Mouse (Mus musculus) intestine, postnatal 0 days (tissue): Measurements from ENCODE around the gene Gstm3. TPM values are rescaled to one million over a fixed set of nuclear protein-coding genes. Genes with fewer than 3 reads are reported as not detected.
"Not testable (repeated sequence)": the region's sequence is repeated elsewhere in the genome, so short reads cannot be mapped to it uniquely, and the experiment has no call there.

Experiments used
- ATAC-seq: fragments of 200-750 bp; cut with Nextera tagmentation; 2 replicates; pipeline ENCODE4 v1.8.0; 2017; ENCODE audit warnings: mild to moderate bottlenecking, moderate TSS enrichment, moderate library complexity
- H3K27ac ChIP-seq: fragments of 300-500 bp; sonication (generic); 2 replicates; pipeline ENCODE4 v1.5.1; 2014; ENCODE audit warnings: mild to moderate bottlenecking, low read depth, low read length, moderate library complexity
- H3K27me3 ChIP-seq: fragments of 300-500 bp; sonication (generic); replicated peaks from 2 replicates; pipeline ENCODE4 v1.6.1; 2014; ENCODE audit warnings: low read length, mixed read lengths; ENCODE audit not compliant: control insufficient read depth, insufficient read depth
- H3K36me3 ChIP-seq: fragments of 300-500 bp; sonication (generic); 2 replicates; pipeline ENCODE4 v1.6.1; 2014; ENCODE audit warnings: mild to moderate bottlenecking, moderate library complexity; ENCODE audit not compliant: control insufficient read depth, insufficient read depth
- H3K4me1 ChIP-seq: fragments of 300-500 bp; sonication (generic); replicated peaks from 2 replicates; pipeline ENCODE4 v1.6.1; 2014; ENCODE audit warnings: antibody characterized with exemption, low read length, mixed read lengths; ENCODE audit not compliant: control insufficient read depth, insufficient read depth
- H3K4me2 ChIP-seq: fragments of 300-500 bp; sonication (generic); replicated peaks from 2 replicates; pipeline ENCODE4 v1.6.1; 2014; ENCODE audit warnings: low read depth, mild to moderate bottlenecking, moderate library complexity
- H3K4me3 ChIP-seq: fragments of 300-500 bp; sonication (generic); 2 replicates; pipeline ENCODE4 v1.5.1; 2014; ENCODE audit warnings: low read depth, low read length
- H3K9ac ChIP-seq: fragments of 300-500 bp; sonication (generic); 2 replicates; pipeline ENCODE4 v1.6.1; 2014; ENCODE audit warnings: mild to moderate bottlenecking, low read depth, low read length
- H3K9me3 ChIP-seq: fragments of 300-500 bp; sonication (generic); 2 replicates; pipeline ENCODE4 v1.6.1; 2016; ENCODE audit warnings: mixed run types; ENCODE audit not compliant: control insufficient read depth
- CTCF ChIP-seq: sonication (generic); IDR thresholded peaks from 2 replicates; pipeline ENCODE4 v1.5.1; 2016; ENCODE audit warnings: low read depth, mild to moderate bottlenecking, control low read depth, antibody characterized with exemption, moderate library complexity
- WGBS: fragments of 180-500 bp; shearing (Covaris S2); extraction: QIAGEN DNeasy Blood & Tissue Kit; methylation state at CpG from one replicate; pipeline ENCODE4 v1.1.7; 2014; 5-methylcytosine and 5-hydroxymethylcytosine counted together
- polyA plus RNA-seq: library from polyadenylated mRNA; unstranded; fragments of >200 nt; fragmentation: Nextera tagmentation; extraction: Ambion mirVana; gene quantifications from 2 replicates; pipeline ENCODE4 v1.2.1, GENCODE M21; 2015

Gene Gstm3
- polyA plus RNA-seq, 1 experiment from 2014 or later, result 60.7 TPM

GRCm38 (mm10) chr3:107965592-107965991 is 3.5 kb downstream of the Gstm3 start:
- Histone ChIP-seq H3K4me1 (no peaks in the 10 kb centered on the region), H3K36me3 (no peaks in the 10 kb centered on the region), H3K27me3 (no peaks in the 10 kb centered on the region), H3K9ac (no peak overlapping the region), H3K4me3 (no peak overlapping the region), H3K4me2 (no peak overlapping the region), H3K9me3 (no peaks in the 10 kb centered on the region), H3K27ac (no peak overlapping the region)
- ATAC-seq, result no peak
- no peak for TF ChIP-seq CTCF
- 35% methylated on average over 1 of the region's 1 CpGs for WGBS

DNA sequence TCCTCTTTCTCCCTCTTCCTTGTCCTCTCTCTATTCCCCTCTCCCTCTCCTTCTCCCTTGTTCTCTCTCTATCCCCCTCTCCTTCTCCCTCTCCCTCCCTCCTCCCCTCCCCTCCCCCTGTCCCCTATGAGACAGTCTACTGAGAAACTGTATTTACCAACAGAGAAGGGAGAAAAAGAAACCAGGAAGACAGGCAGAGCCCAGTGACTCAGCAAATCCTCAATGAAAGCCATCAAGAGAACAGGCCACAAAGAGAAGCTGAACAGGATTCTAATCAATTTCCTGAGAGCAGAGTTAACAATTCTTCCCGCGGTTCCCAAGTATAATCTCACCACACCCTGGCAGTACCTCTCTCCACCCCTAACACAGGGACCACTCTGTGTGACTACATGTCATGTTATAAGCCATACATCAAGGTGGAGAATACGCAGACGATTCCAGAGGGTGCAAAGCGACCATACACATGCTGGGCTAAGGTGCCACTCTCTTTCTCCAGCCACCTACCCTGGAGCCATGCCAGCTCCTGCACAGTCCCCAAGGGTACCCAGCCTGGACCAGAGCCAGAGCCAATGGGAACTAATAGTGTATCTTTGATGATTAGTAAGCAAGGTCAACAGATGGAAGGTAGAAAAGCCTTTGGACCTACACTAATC is 4.3 kb downstream of the Gstm3 start:
- H3K36me3 ChIP-seq, result no peaks in the 10 kb centered on the region
- H3K9me3 ChIP-seq, result no peaks in the 10 kb centered on the region
- no peaks in the 10 kb centered on the region for H3K4me1 ChIP-seq
- H3K27ac ChIP-seq, result peak overlapping the region; percentile 50; the same call in 1 of the 2 replicates
- no peak overlapping the region for H3K9ac ChIP-seq
- no peak overlapping the region for H3K4me3 ChIP-seq
- TF ChIP-seq CTCF, result no peak
- H3K27me3 ChIP-seq, result no peaks in the 10 kb centered on the region
- WGBS, result 35% methylated on average over 5 of the region's 5 CpGs
- peak; percentile 17 for ATAC-seq
- H3K4me2 ChIP-seq, result peak overlapping the region; percentile 28

DNA sequence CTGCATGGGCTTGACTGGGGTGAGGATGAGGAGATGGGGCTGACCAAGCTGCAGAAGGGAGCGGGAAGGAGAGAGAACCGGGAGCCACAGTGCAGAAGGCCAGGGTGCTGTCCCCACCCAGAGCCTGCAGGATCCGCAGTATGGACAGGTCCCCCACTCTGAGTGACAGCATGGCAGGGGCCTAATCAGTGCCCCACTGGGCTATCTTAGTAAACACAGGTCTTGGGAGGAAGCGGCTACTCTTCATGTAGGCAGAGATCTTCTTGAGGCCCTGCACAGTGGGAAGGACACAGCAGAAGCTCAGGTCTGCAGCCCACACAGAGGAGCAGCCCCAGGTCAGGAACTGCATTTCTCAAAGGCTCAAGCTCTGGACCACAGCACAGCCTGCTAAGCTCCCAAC is 5.1 kb downstream of the Gstm3 start:
- Histone ChIP-seq H3K36me3 (no peaks in the 10 kb centered on the region), H3K9me3 (no peaks in the 10 kb centered on the region), H3K27ac (peak overlapping the region; percentile 50; the same call in 1 of the 2 replicates), H3K4me3 (no peak overlapping the region), H3K9ac (no peak overlapping the region), H3K4me2 (no peak overlapping the region), H3K27me3 (no peaks in the 10 kb centered on the region), H3K4me1 (no peaks in the 10 kb centered on the region)
- 68% methylated on average over 4 of the region's 4 CpGs for WGBS
- no peak for ATAC-seq
- no peak for TF ChIP-seq CTCF

- WGBS, result 84% methylated on average over 9 of the region's 9 CpGs
- not testable (repeated sequence) for H3K9ac ChIP-seq, H3K4me2 ChIP-seq, H3K4me3 ChIP-seq, H3K27me3 ChIP-seq, H3K4me1 ChIP-seq, H3K9me3 ChIP-seq, H3K27ac ChIP-seq, H3K36me3 ChIP-seq, ATAC-seq
These were observed 13.8 kb downstream of the Gstm3 start for GRCm38 (mm10) chr3:107955260-107955659.

- Histone ChIP-seq H3K4me1 (no peaks in the 10 kb centered on the region), H3K4me3 (no peak overlapping the region), H3K4me2 (no peak overlapping the region), H3K36me3 (no peaks in the 10 kb centered on the region), H3K27ac (no peak overlapping the region), H3K27me3 (no peaks in the 10 kb centered on the region), H3K9me3 (no peaks in the 10 kb centered on the region), H3K9ac (no peak overlapping the region)
- no peak for TF ChIP-seq CTCF
- no peak for ATAC-seq
- WGBS, result 80% methylated on average over 5 of the region's 5 CpGs
These were observed 15.2 kb downstream of the Gstm3 start for GRCm38 (mm10) chr3:107953906-107954305.

DNA sequence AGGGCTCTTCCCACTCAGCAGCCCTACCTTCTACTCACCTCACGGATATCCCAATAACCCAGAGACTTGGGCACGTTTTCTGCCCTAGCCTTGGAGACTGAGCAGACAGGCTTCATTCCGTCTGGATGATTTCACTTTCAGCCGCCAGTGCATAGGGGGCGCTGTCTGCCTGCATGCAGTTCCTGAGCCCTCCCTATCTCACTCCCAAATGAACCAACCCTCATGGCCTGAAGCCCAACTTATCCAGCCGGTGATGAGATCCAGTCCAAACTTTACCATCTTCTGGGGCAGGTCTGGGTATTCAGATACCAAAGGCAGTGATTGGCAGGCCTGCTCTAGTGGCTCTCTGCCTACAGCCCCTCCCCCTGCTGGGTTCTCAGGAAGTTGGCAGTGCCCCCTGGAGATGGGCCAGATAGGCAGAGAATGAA is 15.7 kb downstream of the Gstm3 start:
- Histone ChIP-seq H3K4me1 (no peaks in the 10 kb centered on the region), H3K36me3 (no peaks in the 10 kb centered on the region), H3K9ac (no peak overlapping the region), H3K4me2 (no peak overlapping the region), H3K9me3 (no peaks in the 10 kb centered on the region), H3K4me3 (no peak overlapping the region), H3K27me3 (no peaks in the 10 kb centered on the region), H3K27ac (no peak overlapping the region)
- peak; percentile 95 for TF ChIP-seq CTCF
- WGBS, result 18% methylated on average over 6 of the region's 6 CpGs
- ATAC-seq, result peak; percentile 43
